Mouse (Mus musculus): ENCODE results near the gene Cdca4. TPM values are rescaled to one million over a fixed set of nuclear protein-coding genes. Genes with fewer than 3 reads are reported as not detected.

Cdca4 gene
- polyA plus RNA-seq, 1 experiment from 2014 or later: 175 TPM

DNA sequence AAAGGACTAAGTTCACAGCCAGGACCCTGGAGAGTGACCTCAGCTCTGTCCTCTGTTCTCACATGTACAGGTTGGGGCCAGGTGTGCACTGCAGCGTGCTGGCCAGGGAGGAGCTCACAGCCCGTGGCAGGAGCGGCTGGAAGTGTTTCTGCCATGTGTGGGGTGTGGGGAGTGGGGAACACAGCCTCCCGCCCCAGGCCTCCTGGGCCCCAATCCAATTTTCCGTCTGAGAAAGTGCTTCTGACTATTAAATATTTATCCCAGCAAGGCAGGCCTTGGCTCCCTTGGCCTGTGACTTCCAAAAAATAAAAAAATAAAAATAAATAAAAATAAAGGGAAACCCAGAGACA is 30.9 kb downstream of the Cdca4 start:
- ATAC-seq (replicated peaks; ENCODE audit: insufficient number of reproducible peaks, low FRiP score, low TSS enrichment, low read depth) (no peak), DNase-seq (ENCODE audit: low spot score) (no peak)
- Histone ChIP-seq H3K4me1 (ENCODE audit: control insufficient read depth, insufficient read depth, low read length) (peaks cover 3% of the 10 kb centered on the region), H3K36me3 (replicated peaks; ENCODE audit: control insufficient read depth, insufficient read depth, low read depth, low read length) (no peaks in the 10 kb centered on the region), H3K9ac (replicated peaks; ENCODE audit: low read length) (no peak overlapping the region), H3K27me3 (ENCODE audit: control insufficient read depth, insufficient read depth, low read length) (peaks cover 12% of the 10 kb centered on the region), H3K27ac (replicated peaks; ENCODE audit: low read depth, low read length) (no peak overlapping the region), H3K4me2 (ENCODE audit: low read depth, low read length) (no peak overlapping the region), H3K9me3 (replicated peaks; ENCODE audit: control insufficient read depth, low read length) (no peaks in the 10 kb centered on the region), H3K4me3 (ENCODE audit: low read depth, low read length) (no peak overlapping the region)
- WGBS: 48% methylated on average over 5 of the region's 5 CpGs

DNA sequence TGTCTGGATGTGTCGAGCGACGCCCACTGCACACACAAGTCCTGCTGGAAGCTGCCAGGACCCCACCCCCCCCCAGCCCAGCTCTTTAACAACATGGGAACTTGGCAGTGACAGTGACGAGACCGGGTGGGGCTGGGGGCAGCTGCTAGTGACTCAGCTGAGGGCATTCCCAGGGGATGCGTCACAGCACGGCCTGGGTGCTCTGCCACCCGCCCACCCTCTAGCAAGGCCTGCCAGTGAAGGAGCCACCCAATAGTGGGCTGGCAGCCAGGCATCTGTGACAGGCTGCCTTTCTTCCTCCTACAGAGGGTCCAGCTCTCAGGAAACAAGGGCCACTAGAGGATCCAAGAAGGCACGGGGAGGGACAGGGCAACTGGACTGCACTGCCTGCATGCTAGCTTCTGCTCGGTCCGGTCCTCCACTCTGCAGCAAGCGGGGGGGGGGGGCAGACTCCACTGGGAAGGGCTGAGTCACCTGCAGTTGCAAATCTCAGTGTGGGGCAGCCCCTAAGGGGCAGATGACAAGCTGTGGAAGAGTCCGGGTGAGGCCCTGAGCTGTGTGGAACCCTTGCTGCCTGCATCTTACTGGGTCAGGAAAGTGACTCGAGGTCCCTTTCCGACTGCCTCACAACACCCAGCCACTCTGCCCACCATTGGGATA is 31.4 kb downstream of the Cdca4 start:
- H3K27ac ChIP-seq (replicated peaks; ENCODE audit: low read depth, low read length): no peak overlapping the region
- 66% methylated on average over 15 of the region's 15 CpGs for WGBS
- H3K9me3 ChIP-seq (replicated peaks; ENCODE audit: control insufficient read depth, low read length): no peaks in the 10 kb centered on the region
- ATAC-seq (replicated peaks; ENCODE audit: insufficient number of reproducible peaks, low FRiP score, low TSS enrichment, low read depth): no peak
- peaks cover 3% of the 10 kb centered on the region for H3K4me1 ChIP-seq (ENCODE audit: control insufficient read depth, insufficient read depth, low read length)
- no peak for DNase-seq (ENCODE audit: low spot score)
- no peak overlapping the region; the same call in 1 of the 2 replicates for H3K4me2 ChIP-seq (ENCODE audit: low read depth, low read length)
- H3K9ac ChIP-seq (replicated peaks; ENCODE audit: low read length): no peak overlapping the region
- H3K27me3 ChIP-seq (ENCODE audit: control insufficient read depth, insufficient read depth, low read length): peaks cover 12% of the 10 kb centered on the region
- no peak overlapping the region for H3K4me3 ChIP-seq (ENCODE audit: low read depth, low read length)
- no peaks in the 10 kb centered on the region for H3K36me3 ChIP-seq (replicated peaks; ENCODE audit: control insufficient read depth, insufficient read depth, low read depth, low read length)

DNA sequence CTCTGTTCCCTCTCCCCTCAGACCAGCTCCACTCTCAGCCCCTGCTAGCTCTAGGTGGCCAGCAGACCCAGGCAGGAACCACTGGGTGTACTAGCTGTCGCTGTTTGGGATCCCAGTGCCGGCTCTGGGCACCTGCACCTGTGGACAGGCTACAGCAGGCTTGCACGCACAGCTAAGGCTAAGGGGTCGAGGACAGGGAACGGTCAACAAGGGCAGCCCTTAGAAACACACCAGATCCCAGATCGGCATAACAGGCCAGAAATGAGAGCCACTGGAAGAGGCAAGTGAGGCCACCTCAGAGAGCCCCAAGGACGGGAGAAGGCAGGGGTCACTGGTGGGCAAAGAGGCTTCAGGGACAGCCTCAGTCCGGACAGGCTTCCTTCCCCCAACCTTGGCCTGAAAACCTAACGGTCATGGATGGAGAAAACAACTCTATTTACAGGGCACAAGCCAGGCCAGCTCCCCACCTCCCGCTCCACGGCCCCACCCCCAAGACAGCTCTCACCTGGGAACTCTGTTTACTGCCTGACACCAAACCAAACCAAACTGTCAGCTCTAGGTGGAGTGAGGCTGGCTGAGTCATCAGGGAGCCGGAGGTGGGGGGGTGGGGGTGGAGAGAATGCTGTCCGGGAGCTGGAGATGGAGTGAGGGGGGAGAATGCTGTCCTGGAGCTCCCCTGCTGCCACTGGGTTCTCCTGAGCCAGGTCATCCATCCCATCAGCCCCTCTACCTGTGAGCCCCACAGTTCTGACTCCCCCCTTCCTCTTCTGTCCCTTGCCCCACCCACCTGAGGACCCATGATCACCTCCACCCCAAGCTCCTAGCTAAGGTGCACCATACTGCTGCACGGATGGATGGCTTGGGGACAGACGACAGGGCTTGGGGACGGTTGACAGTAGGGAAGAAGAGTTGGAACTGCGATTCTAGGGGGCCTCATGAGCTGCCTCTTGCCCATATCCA is 32.4 kb downstream of the Cdca4 start:
- Histone ChIP-seq H3K27ac (replicated peaks; ENCODE audit: low read depth, low read length) (no peak overlapping the region), H3K4me2 (ENCODE audit: low read depth, low read length) (no peak overlapping the region), H3K36me3 (replicated peaks; ENCODE audit: control insufficient read depth, insufficient read depth, low read depth, low read length) (no peaks in the 10 kb centered on the region), H3K4me3 (ENCODE audit: low read depth, low read length) (no peak overlapping the region), H3K4me1 (ENCODE audit: control insufficient read depth, insufficient read depth, low read length) (peaks cover 2% of the 10 kb centered on the region), H3K9ac (replicated peaks; ENCODE audit: low read length) (no peak overlapping the region), H3K27me3 (ENCODE audit: control insufficient read depth, insufficient read depth, low read length) (peaks cover 11% of the 10 kb centered on the region), H3K9me3 (replicated peaks; ENCODE audit: control insufficient read depth, low read length) (no peaks in the 10 kb centered on the region)
- ATAC-seq (replicated peaks; ENCODE audit: insufficient number of reproducible peaks, low FRiP score, low TSS enrichment, low read depth) (no peak), DNase-seq (ENCODE audit: low spot score) (no peak)
- 44% methylated on average over 17 of the region's 17 CpGs for WGBS

DNA sequence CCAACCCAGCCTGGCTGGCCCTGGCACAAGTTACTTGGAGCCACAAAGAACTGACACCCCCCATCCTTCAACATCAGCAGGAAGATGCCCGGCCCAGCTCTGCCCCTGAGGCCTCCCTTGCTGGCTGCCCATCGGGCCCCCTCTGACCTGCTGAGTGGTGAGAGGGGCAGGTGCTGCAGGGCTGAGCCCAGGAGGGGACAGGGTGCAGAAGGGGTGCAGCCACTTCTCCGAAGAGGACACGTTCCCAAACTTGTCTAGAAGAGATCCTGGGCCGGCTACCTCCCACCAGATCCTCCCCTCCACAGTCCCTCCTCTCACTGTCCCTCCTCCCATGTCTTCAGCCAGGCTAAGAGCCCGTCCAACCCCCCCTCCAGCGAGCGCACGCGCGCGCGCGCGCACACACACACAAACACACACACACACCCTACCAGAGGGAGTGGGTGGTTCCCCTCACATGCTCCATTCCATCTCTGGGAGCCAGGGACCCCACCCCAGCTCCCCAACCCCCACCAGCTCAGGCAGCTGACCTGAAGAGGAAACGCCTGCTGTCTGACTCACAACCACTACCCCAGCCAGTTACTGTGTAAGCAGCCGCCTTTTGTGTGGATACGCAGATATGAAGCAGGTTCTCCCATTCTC is 33.6 kb downstream of the Cdca4 start:
- ATAC-seq (replicated peaks; ENCODE audit: insufficient number of reproducible peaks, low FRiP score, low TSS enrichment, low read depth) (no peak), DNase-seq (ENCODE audit: low spot score) (no peak)
- Histone ChIP-seq H3K27me3 (ENCODE audit: control insufficient read depth, insufficient read depth, low read length) (no peaks in the 10 kb centered on the region), H3K4me2 (ENCODE audit: low read depth, low read length) (no peak overlapping the region), H3K9ac (replicated peaks; ENCODE audit: low read length) (no peak overlapping the region), H3K27ac (replicated peaks; ENCODE audit: low read depth, low read length) (no peak overlapping the region), H3K9me3 (replicated peaks; ENCODE audit: control insufficient read depth, low read length) (no peaks in the 10 kb centered on the region), H3K4me1 (ENCODE audit: control insufficient read depth, insufficient read depth, low read length) (no peaks in the 10 kb centered on the region; the same call in 1 of the 2 replicates), H3K4me3 (ENCODE audit: low read depth, low read length) (no peak overlapping the region), H3K36me3 (replicated peaks; ENCODE audit: control insufficient read depth, insufficient read depth, low read depth, low read length) (no peaks in the 10 kb centered on the region)
- 64% methylated on average over 18 of the region's 18 CpGs for WGBS

DNA sequence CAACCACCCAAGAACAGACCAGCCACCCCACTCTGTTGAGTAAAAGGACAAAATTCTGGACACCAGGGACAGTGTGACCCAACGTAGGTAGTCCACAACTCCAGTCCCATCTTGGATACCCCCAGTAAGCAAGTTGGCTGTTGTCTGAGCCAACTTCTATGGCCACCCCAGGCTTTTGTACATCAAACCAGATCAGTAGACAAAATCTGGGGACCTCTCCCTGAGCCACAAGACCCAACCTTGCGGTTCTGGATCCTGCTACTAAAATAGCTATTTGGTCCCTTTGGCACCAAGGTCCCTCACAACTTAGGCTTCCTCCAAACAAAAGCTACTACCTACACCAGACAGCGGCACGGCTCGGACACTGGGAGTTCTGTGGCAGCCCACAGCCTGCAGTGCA is 34.2 kb downstream of the Cdca4 start:
- Histone ChIP-seq H3K4me1 (ENCODE audit: control insufficient read depth, insufficient read depth, low read length) (no peaks in the 10 kb centered on the region; the same call in 1 of the 2 replicates), H3K4me2 (ENCODE audit: low read depth, low read length) (no peak overlapping the region), H3K9me3 (replicated peaks; ENCODE audit: control insufficient read depth, low read length) (no peaks in the 10 kb centered on the region), H3K4me3 (ENCODE audit: low read depth, low read length) (no peak overlapping the region), H3K36me3 (replicated peaks; ENCODE audit: control insufficient read depth, insufficient read depth, low read depth, low read length) (no peaks in the 10 kb centered on the region), H3K27me3 (ENCODE audit: control insufficient read depth, insufficient read depth, low read length) (no peaks in the 10 kb centered on the region), H3K9ac (replicated peaks; ENCODE audit: low read length) (no peak overlapping the region), H3K27ac (replicated peaks; ENCODE audit: low read depth, low read length) (0 out of 2 replicates have a peak overlapping the region, but pooled peaks have one; percentile 8)
- WGBS: 85% methylated on average over 5 of the region's 5 CpGs
- ATAC-seq (replicated peaks; ENCODE audit: insufficient number of reproducible peaks, low FRiP score, low TSS enrichment, low read depth) (no peak), DNase-seq (ENCODE audit: low spot score) (no peak)

DNA sequence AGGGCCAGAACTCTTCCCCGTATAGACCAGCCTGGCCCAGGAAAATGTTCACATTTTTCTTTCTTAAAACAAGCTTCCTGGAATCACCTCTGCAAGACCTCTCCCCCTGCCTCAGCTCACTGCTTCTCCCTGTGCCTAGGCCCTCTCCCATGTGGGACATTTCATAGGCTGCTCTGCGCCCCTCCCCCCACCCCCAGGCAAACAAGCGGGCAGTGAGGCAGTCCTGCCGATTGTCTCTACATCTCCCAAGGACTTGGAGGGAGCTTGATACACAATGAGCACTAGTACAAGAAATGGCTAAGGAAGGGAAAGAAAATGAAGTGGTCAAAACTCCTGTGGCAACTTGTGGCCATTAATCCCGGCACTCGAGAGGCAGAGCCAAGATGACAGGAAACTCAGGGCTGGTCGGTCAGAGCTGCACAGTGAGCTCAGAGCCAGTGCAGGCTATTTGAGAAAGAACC is 34.8 kb downstream of the Cdca4 start:
- Histone ChIP-seq H3K4me3 (ENCODE audit: low read depth, low read length) (no peak overlapping the region), H3K27me3 (ENCODE audit: control insufficient read depth, insufficient read depth, low read length) (no peaks in the 10 kb centered on the region), H3K9ac (replicated peaks; ENCODE audit: low read length) (no peak overlapping the region; the same call in 1 of the 2 replicates), H3K4me2 (ENCODE audit: low read depth, low read length) (no peak overlapping the region), H3K4me1 (ENCODE audit: control insufficient read depth, insufficient read depth, low read length) (no peaks in the 10 kb centered on the region; the same call in 1 of the 2 replicates), H3K9me3 (replicated peaks; ENCODE audit: control insufficient read depth, low read length) (no peaks in the 10 kb centered on the region), H3K27ac (replicated peaks; ENCODE audit: low read depth, low read length) (no peak overlapping the region), H3K36me3 (replicated peaks; ENCODE audit: control insufficient read depth, insufficient read depth, low read depth, low read length) (no peaks in the 10 kb centered on the region)
- DNase-seq (ENCODE audit: low spot score): no peak
- WGBS: 20% methylated on average over 7 of the region's 7 CpGs
- ATAC-seq (replicated peaks; ENCODE audit: insufficient number of reproducible peaks, low FRiP score, low TSS enrichment, low read depth): no peak

DNA sequence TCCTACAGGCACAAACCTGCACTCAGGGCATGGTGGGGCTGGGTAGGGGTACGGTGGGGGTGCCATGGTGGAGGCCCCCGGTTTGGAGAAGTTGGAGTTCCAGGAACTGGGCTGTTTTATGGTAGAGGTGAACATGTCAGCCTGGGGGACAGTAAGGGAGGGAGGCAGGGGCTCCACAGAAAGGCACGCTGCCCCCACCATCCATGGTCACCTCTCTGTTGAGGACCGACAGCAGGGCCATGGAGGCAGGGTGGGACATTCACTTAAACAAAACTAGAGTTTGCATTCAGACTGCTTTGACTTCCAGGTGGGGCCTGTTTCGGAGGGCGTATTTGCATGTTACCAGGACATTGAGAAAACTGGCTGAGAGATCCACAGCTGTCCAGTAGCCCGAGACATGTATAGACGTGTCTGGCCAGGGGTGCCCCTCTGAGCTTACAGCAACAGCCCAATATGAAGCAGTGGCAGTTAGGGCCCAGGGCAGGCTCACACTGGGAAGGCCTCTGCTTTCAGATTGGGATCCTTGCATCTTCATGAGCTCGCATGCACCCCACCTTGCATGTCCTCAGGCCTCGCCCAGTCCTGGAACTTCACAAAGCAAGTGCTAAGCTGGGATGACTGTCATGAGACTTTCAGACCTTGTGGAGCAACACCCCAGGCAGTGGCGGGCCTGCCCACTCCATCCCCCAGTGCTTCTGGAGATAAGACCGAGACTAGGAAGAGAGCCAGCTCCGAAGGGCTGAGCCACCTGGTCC is 35.4 kb downstream of the Cdca4 start:
- Histone ChIP-seq H3K27ac (replicated peaks; ENCODE audit: low read depth, low read length) (no peak overlapping the region), H3K9ac (replicated peaks; ENCODE audit: low read length) (no peak overlapping the region; the same call in 1 of the 2 replicates), H3K4me2 (ENCODE audit: low read depth, low read length) (no peak overlapping the region), H3K36me3 (replicated peaks; ENCODE audit: control insufficient read depth, insufficient read depth, low read depth, low read length) (no peaks in the 10 kb centered on the region), H3K9me3 (replicated peaks; ENCODE audit: control insufficient read depth, low read length) (no peaks in the 10 kb centered on the region), H3K4me3 (ENCODE audit: low read depth, low read length) (no peak overlapping the region), H3K4me1 (ENCODE audit: control insufficient read depth, insufficient read depth, low read length) (no peaks in the 10 kb centered on the region; the same call in 1 of the 2 replicates), H3K27me3 (ENCODE audit: control insufficient read depth, insufficient read depth, low read length) (no peaks in the 10 kb centered on the region)
- DNase-seq (ENCODE audit: low spot score): no peak
- 72% methylated on average over 13 of the region's 13 CpGs for WGBS
- no peak for ATAC-seq (replicated peaks; ENCODE audit: insufficient number of reproducible peaks, low FRiP score, low TSS enrichment, low read depth)
